23 mouse cellular contexts compared by ENCODE assay signal in genomic region chr2:97026991-97027390, GRCm38 (mm10).
DNase-seq lines count a peak whose midpoint lies in the region; ATAC-seq and TF ChIP-seq lines count a peak whose summit lies in the region.
"Had no signal": no experiment of that assay in that cellular context is flagged by ENCODE, and none has a peak within 500 bp of the region (broad histone marks: within the 10 kb centered on the region; RNA-seq: fewer than 3 reads in every experiment).

No protein-coding gene starts in this region.

- H3K27me3 ChIP-seq in forebrain, embryonic 11.5 days (ENCODE audit: control insufficient read depth, insufficient read depth, low read length) = no peaks in the 10 kb centered on the region
- no peaks in the 10 kb centered on the region for H3K27me3 ChIP-seq in forebrain, embryonic 15.5 days
- H3K27me3 ChIP-seq in hindbrain, embryonic 11.5 days (ENCODE audit: control insufficient read depth, insufficient read depth, low read length) = no peaks in the 10 kb centered on the region
- H3K27me3 ChIP-seq in hindbrain, embryonic 13.5 days = no peaks in the 10 kb centered on the region
- H3K27me3 ChIP-seq in neural tube, embryonic 11.5 days (ENCODE audit: control insufficient read depth, insufficient read depth, low read length) = no peaks in the 10 kb centered on the region
- no peaks in the 10 kb centered on the region for H3K27me3 ChIP-seq in neural tube, embryonic 15.5 days (replicated peaks)
- H3K27me3 ChIP-seq in intestine, postnatal 0 days (replicated peaks; ENCODE audit: control insufficient read depth, insufficient read depth, low read length) = no peaks in the 10 kb centered on the region
- H3K27me3 ChIP-seq: forebrain, embryonic 13.5 days; heart, embryonic 13.5 days; hindbrain, embryonic 12.5 days had no signal

- WGBS in forebrain, embryonic 11.5 days = 19% methylated on average over 1 of the region's 1 CpGs
- 15% methylated on average over 1 of the region's 1 CpGs for WGBS in forebrain, embryonic 15.5 days
- WGBS in hindbrain, embryonic 11.5 days = 16% methylated on average over 1 of the region's 1 CpGs
- WGBS in hindbrain, embryonic 13.5 days = 15% methylated on average over 1 of the region's 1 CpGs
- 28% methylated on average over 1 of the region's 1 CpGs for WGBS in neural tube, embryonic 11.5 days
- WGBS in neural tube, embryonic 15.5 days = 17% methylated on average over 1 of the region's 1 CpGs
- 69% methylated on average over 1 of the region's 1 CpGs for WGBS in intestine, postnatal 0 days

- ATAC-seq in forebrain, embryonic 11.5 days (replicated peaks; ENCODE audit: low FRiP score) = peak; percentile 60; the same call in 1 of the 2 replicates
- ATAC-seq in forebrain, embryonic 15.5 days (replicated peaks) = no peak
- peak; percentile 70 for ATAC-seq in hindbrain, embryonic 11.5 days (ENCODE audit: low FRiP score)
- no peak for ATAC-seq in hindbrain, embryonic 13.5 days (ENCODE audit: low FRiP score)
- ATAC-seq in neural tube, embryonic 11.5 days (ENCODE audit: insufficient read depth, low FRiP score, low TSS enrichment) = peak; percentile 50; the same call in 1 of the 2 replicates
- ATAC-seq in neural tube, embryonic 15.5 days (ENCODE audit: low FRiP score) = no peak
- no peak for ATAC-seq in intestine, postnatal 0 days
- ATAC-seq: activated CD4-positive, CD25-positive, alpha-beta regulatory T cell, adult 4 months; hindbrain, embryonic 16.5 days had no signal

- no peak overlapping the region for H3K9ac ChIP-seq in forebrain, embryonic 11.5 days (ENCODE audit: low read length)
- no peak overlapping the region for H3K9ac ChIP-seq in forebrain, embryonic 15.5 days (replicated peaks)
- H3K9ac ChIP-seq in hindbrain, embryonic 11.5 days (ENCODE audit: low read depth, low read length) = no peak overlapping the region
- H3K9ac ChIP-seq in hindbrain, embryonic 13.5 days = no peak overlapping the region
- H3K9ac ChIP-seq in neural tube, embryonic 11.5 days (ENCODE audit: low read length) = no peak overlapping the region
- no peak overlapping the region for H3K9ac ChIP-seq in neural tube, embryonic 15.5 days (replicated peaks)
- no peak overlapping the region for H3K9ac ChIP-seq in intestine, postnatal 0 days (ENCODE audit: low read depth, low read length)
- H3K9ac ChIP-seq: forebrain, embryonic 13.5 days; heart, embryonic 13.5 days; hindbrain, embryonic 12.5 days had no signal

- no peaks in the 10 kb centered on the region for H3K4me1 ChIP-seq in forebrain, embryonic 11.5 days (replicated peaks; ENCODE audit: control insufficient read depth, insufficient read depth, low read length)
- H3K4me1 ChIP-seq in forebrain, embryonic 15.5 days = no peaks in the 10 kb centered on the region
- no peaks in the 10 kb centered on the region for H3K4me1 ChIP-seq in hindbrain, embryonic 11.5 days (replicated peaks; ENCODE audit: control insufficient read depth, insufficient read depth, low read length)
- H3K4me1 ChIP-seq in hindbrain, embryonic 13.5 days (replicated peaks) = no peaks in the 10 kb centered on the region
- no peaks in the 10 kb centered on the region for H3K4me1 ChIP-seq in neural tube, embryonic 11.5 days (ENCODE audit: control insufficient read depth, insufficient read depth, low read length)
- no peaks in the 10 kb centered on the region for H3K4me1 ChIP-seq in neural tube, embryonic 15.5 days
- no peaks in the 10 kb centered on the region for H3K4me1 ChIP-seq in intestine, postnatal 0 days (replicated peaks; ENCODE audit: control insufficient read depth, insufficient read depth, low read length)
- H3K4me1 ChIP-seq: forebrain, embryonic 13.5 days; heart, embryonic 10.5 days; heart, embryonic 13.5 days; hindbrain, embryonic 12.5 days had no signal

- no peak overlapping the region for H3K4me3 ChIP-seq in forebrain, embryonic 11.5 days (ENCODE audit: low read depth, low read length)
- no peak overlapping the region for H3K4me3 ChIP-seq in forebrain, embryonic 15.5 days
- no peak overlapping the region for H3K4me3 ChIP-seq in hindbrain, embryonic 11.5 days (ENCODE audit: low read depth, low read length)
- H3K4me3 ChIP-seq in hindbrain, embryonic 13.5 days = no peak overlapping the region
- no peak overlapping the region for H3K4me3 ChIP-seq in neural tube, embryonic 11.5 days (ENCODE audit: low read depth, low read length)
- H3K4me3 ChIP-seq in neural tube, embryonic 15.5 days (replicated peaks) = no peak overlapping the region
- H3K4me3 ChIP-seq in intestine, postnatal 0 days (ENCODE audit: low read depth, low read length) = no peak overlapping the region
- H3K4me3 ChIP-seq: forebrain, embryonic 13.5 days; heart, adult 2 months; heart, embryonic 10.5 days; heart, embryonic 13.5 days; hindbrain, embryonic 12.5 days had no signal

- TF ChIP-seq CTCF in intestine, postnatal 0 days (IDR thresholded peaks at IDR 0.05; ENCODE audit: low read depth) = no peak

- H3K4me2 ChIP-seq in forebrain, embryonic 11.5 days (ENCODE audit: low read depth, low read length, severe bottlenecking) = no peak overlapping the region
- no peak overlapping the region for H3K4me2 ChIP-seq in forebrain, embryonic 15.5 days (replicated peaks)
- no peak overlapping the region for H3K4me2 ChIP-seq in hindbrain, embryonic 11.5 days (replicated peaks; ENCODE audit: low read depth, low read length)
- H3K4me2 ChIP-seq in hindbrain, embryonic 13.5 days = no peak overlapping the region
- H3K4me2 ChIP-seq in neural tube, embryonic 11.5 days (ENCODE audit: low read depth) = no peak overlapping the region
- H3K4me2 ChIP-seq in neural tube, embryonic 15.5 days = no peak overlapping the region
- no peak overlapping the region for H3K4me2 ChIP-seq in intestine, postnatal 0 days (replicated peaks; ENCODE audit: low read depth)
- H3K4me2 ChIP-seq: forebrain, embryonic 13.5 days; heart, embryonic 13.5 days; hindbrain, embryonic 12.5 days had no signal

- H3K9me3 ChIP-seq in forebrain, embryonic 11.5 days (ENCODE audit: control insufficient read depth, low read length) = no peaks in the 10 kb centered on the region
- H3K9me3 ChIP-seq in forebrain, embryonic 15.5 days = no peaks in the 10 kb centered on the region
- no peaks in the 10 kb centered on the region for H3K9me3 ChIP-seq in hindbrain, embryonic 11.5 days (ENCODE audit: control insufficient read depth, low read length)
- no peaks in the 10 kb centered on the region for H3K9me3 ChIP-seq in hindbrain, embryonic 13.5 days
- no peaks in the 10 kb centered on the region for H3K9me3 ChIP-seq in neural tube, embryonic 11.5 days (ENCODE audit: control insufficient read depth, low read length)
- H3K9me3 ChIP-seq in neural tube, embryonic 15.5 days (replicated peaks) = no peaks in the 10 kb centered on the region
- no peaks in the 10 kb centered on the region for H3K9me3 ChIP-seq in intestine, postnatal 0 days (ENCODE audit: control insufficient read depth)
- H3K9me3 ChIP-seq: forebrain, embryonic 13.5 days; heart, embryonic 10.5 days; heart, embryonic 13.5 days; hindbrain, embryonic 12.5 days had no signal

- no peaks in the 10 kb centered on the region for H3K36me3 ChIP-seq in forebrain, embryonic 11.5 days (ENCODE audit: control insufficient read depth, insufficient read depth, low read length)
- no peaks in the 10 kb centered on the region for H3K36me3 ChIP-seq in forebrain, embryonic 15.5 days
- H3K36me3 ChIP-seq in hindbrain, embryonic 11.5 days (ENCODE audit: control insufficient read depth, insufficient read depth, low read length) = no peaks in the 10 kb centered on the region
- H3K36me3 ChIP-seq in hindbrain, embryonic 13.5 days = no peaks in the 10 kb centered on the region
- no peaks in the 10 kb centered on the region for H3K36me3 ChIP-seq in neural tube, embryonic 11.5 days (ENCODE audit: control insufficient read depth, insufficient read depth, low read length)
- no peaks in the 10 kb centered on the region for H3K36me3 ChIP-seq in neural tube, embryonic 15.5 days
- H3K36me3 ChIP-seq in intestine, postnatal 0 days (ENCODE audit: control insufficient read depth, insufficient read depth) = no peaks in the 10 kb centered on the region
- H3K36me3 ChIP-seq: heart, embryonic 10.5 days; heart, embryonic 13.5 days; hindbrain, embryonic 12.5 days had no signal

- H3K27ac ChIP-seq in forebrain, embryonic 11.5 days (ENCODE audit: low read depth, low read length) = no peak overlapping the region
- no peak overlapping the region for H3K27ac ChIP-seq in forebrain, embryonic 15.5 days (replicated peaks)
- H3K27ac ChIP-seq in hindbrain, embryonic 11.5 days (ENCODE audit: low read depth, low read length) = no peak overlapping the region
- no peak overlapping the region for H3K27ac ChIP-seq in hindbrain, embryonic 13.5 days
- no peak overlapping the region for H3K27ac ChIP-seq in neural tube, embryonic 11.5 days (ENCODE audit: low read depth, low read length)
- no peak overlapping the region for H3K27ac ChIP-seq in neural tube, embryonic 15.5 days (replicated peaks)
- H3K27ac ChIP-seq in intestine, postnatal 0 days (ENCODE audit: low read depth, low read length) = no peak overlapping the region
- H3K27ac ChIP-seq: forebrain, embryonic 13.5 days; heart, adult 2 months; heart, embryonic 10.5 days; heart, embryonic 13.5 days; hindbrain, embryonic 12.5 days had no signal

- no peak for DNase-seq in forebrain, embryonic 11.5 days (ENCODE audit: low spot score)
- DNase-seq in hindbrain, embryonic 11.5 days (ENCODE audit: low spot score) = no peak
- no peak for DNase-seq in neural tube, embryonic 11.5 days (ENCODE audit: low spot score)
- DNase-seq: adrenal gland, adult 8-10 months; adrenal gland, postnatal 25 days; cerebellum, adult 18-20 months; cerebellum, adult 9-10 months; cerebellum, postnatal 14 days; gastrocnemius, postnatal 10 days; gastrocnemius, postnatal 36 days; heart, adult 2 months; heart, postnatal 14 days; heart, postnatal 4 days had no signal

Comparison
In these comparisons a context has a peak if more than half of its experiments do, and no peak if none do; other contexts are left out.
1. ATAC-seq: peak in forebrain, embryonic 11.5 days (single experiment), hindbrain, embryonic 11.5 days (single experiment) and neural tube, embryonic 11.5 days (single experiment); none in forebrain, embryonic 15.5 days (single experiment), hindbrain, embryonic 13.5 days (single experiment), neural tube, embryonic 15.5 days (single experiment) and intestine, postnatal 0 days (single experiment).